Mouse (Mus musculus): ENCODE measurements at regions not wholly inside any gene's neighbourhood (a gene's known extent, or its start where the extent isn't known, plus 50 kb on each side); places are given as distances from the start of the nearest gene placed in this dataset.

- DNase-seq (ENCODE audit: extremely low spot score): peak; percentile 91
These were observed 2140.3 kb upstream of the Cdh20 start for GRCm38 (mm10) chr1:102628061-102628460.

- DNase-seq (ENCODE audit: extremely low spot score): no peak
These were observed 2123.9 kb upstream of the Cdh20 start for GRCm38 (mm10) chr1:102644379-102644778.

- DNase-seq (ENCODE audit: extremely low spot score): no peak
These were observed 2080.8 kb upstream of the Cdh20 start for GRCm38 (mm10) chr1:102687367-102688070.

- no peak for DNase-seq (ENCODE audit: extremely low spot score)
These were observed 2051.9 kb upstream of the Cdh20 start for GRCm38 (mm10) chr1:102716459-102716858.

GRCm38 (mm10) chr1:102733991-102734390 lies 2034.3 kb upstream of the Cdh20 start:
- DNase-seq (ENCODE audit: extremely low spot score): no peak

- DNase-seq (ENCODE audit: extremely low spot score): no peak
These were observed 2032.9 kb upstream of the Cdh20 start for GRCm38 (mm10) chr1:102735392-102735791.

GRCm38 (mm10) chr1:102757941-102758340 lies 2010.4 kb upstream of the Cdh20 start:
- no peak for DNase-seq (ENCODE audit: extremely low spot score)
